Mouse (Mus musculus): ENCODE data around the gene Gm10964.

GRCm38 (mm10) chr3:103712196-103712595 is 27.0 kb upstream of the Gm10964 start:
- TF ChIP-seq EP300 (IDR thresholded peaks at IDR 0.05; ENCODE audit: low read depth) (no peak), CTCF (IDR thresholded peaks at IDR 0.05; ENCODE audit: low read depth) (no peak)

Data from liver, postnatal 0 days (tissue).